Mouse (Mus musculus) inflammation-experienced regulatory T-cells (primary cell): ENCODE measurements around the gene Vstm5. TPM values are rescaled to one million over a fixed set of nuclear protein-coding genes. Genes with fewer than 3 reads are reported as not detected.

ENCODE experiments used
- polyA plus RNA-seq, 2 experiments: library from polyadenylated mRNA; unstranded; fragments of 100-300 nt; shearing (Covaris generic); gene quantifications; one replicate each; pipeline ENCODE4 v1.2.1; 2017

Vstm5 gene
- polyA plus RNA-seq: not detected

GRCm38 (mm10) chr9:15239042-15239925 lies at the start of gene Vstm5:
Gene Vstm5 (plus strand): TSS chr9:15239045.

GRCm38 (mm10) chr9:15279649-15280490 lies 41.0 kb downstream of the Vstm5 start, which contains the start of gene Med17:
Gene Med17 (minus strand): TSS chr9:15279931.

GRCm38 (mm10) chr9:15305503-15306397 lies 66.9 kb downstream of the Vstm5 start, which contains the start of gene Taf1d:
Gene Taf1d (plus strand): TSS chr9:15306214.

GRCm38 (mm10) chr9:15306398-15307119 lies 67.7 kb downstream of the Vstm5 start, which contains the start of gene 4931406C07Rik:
Gene 4931406C07Rik (minus strand): TSS chr9:15306448.

Other genes starting within 250 kb of the Vstm5 start
- 100 to 1,000 TPM; 140 to 150 TPM for gene Panx1, start 193.6 kb upstream of the Vstm5 start, polyA plus RNA-seq
- gene Hephl1, start 126.9 kb upstream of the Vstm5 start, polyA plus RNA-seq: under 1 TPM; 0.12 to 0.49 TPM
- 10 to 100 TPM; 62.2 to 64.5 TPM for gene Med17, start 40.9 kb downstream of the Vstm5 start, polyA plus RNA-seq
- 10 to 100 TPM; 67.6 to 81.0 TPM for gene Taf1d, start 67.2 kb downstream of the Vstm5 start, polyA plus RNA-seq
- gene 4931406C07Rik, start 67.4 kb downstream of the Vstm5 start, polyA plus RNA-seq: 1 to 10 TPM; 3.5 to 3.7 TPM
- gene Cep295, start 118.7 kb downstream of the Vstm5 start, polyA plus RNA-seq: 10 to 100 TPM; 17.4 to 23.9 TPM